Mouse (Mus musculus) adrenal gland, adult 18-20 months (tissue): Measurements from ENCODE around the gene Phyhd1. TPM values are rescaled to one million over a fixed set of nuclear protein-coding genes. Genes with fewer than 3 reads are reported as not detected.

Source experiments
- DNase-seq, 2 experiments: peaks; one replicate each; pipeline ENCODE4 v3.0.0; 2021 to 2022; ENCODE audit warnings: low spot score in 2 of 2
- total RNA-seq, 2 experiments: library from RNA; stranded (reverse); gene quantifications; 1 replicate in 1 of 2; 2 replicates in 1 of 2; pipeline ENCODE4 v1.2.3; 2021

Phyhd1 gene
- total RNA-seq, 2 experiments from 2014 or later = 13.6 to 18.0 TPM

DNA sequence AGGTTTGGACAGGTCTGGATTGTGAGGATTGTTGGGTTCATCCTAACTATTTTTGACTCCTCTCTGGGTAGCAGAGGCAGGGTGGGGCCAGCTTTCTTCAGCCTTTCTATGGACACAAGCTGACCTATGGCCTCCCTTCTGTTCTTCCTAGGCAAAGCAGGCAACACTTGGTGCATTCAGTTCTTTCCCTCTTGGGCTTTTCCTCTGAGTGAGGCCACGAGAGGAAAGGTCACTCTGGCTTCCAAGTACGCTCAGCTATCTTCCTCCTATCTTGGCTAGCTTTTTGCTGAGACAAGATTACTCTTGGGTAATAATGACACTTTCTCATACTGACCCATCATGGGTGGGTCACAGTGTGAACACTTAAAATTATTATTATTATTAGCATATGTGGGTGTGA, 17.2 kb downstream of the Phyhd1 start:
- DNase-seq = no peak

DNA sequence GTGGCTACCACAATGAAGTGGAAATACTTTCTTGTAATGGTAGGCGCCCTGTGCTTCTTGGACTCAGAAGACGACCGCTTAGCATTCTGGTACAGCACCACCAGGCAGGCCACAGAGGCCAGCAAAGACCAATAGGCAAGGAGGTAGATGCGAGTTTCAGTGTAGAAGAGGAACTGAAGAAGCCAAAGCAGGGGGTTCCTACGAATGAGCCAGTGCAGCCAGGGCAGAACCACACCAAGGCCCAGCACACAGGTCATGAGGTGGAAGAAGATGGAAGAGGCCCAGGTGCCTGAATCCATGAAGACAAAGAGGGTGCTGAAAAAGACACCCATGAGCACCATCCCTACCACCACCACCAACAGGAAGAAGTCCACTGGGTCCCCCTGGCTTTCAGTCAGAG, 19.0 kb downstream of the Phyhd1 start:
- DNase-seq = no peak

- DNase-seq = no peak
Observed at GRCm38 (mm10) chr2:30285416-30286181, 19.6 kb downstream of the Phyhd1 start.

- DNase-seq = peak; percentile 98 to 99
Observed at GRCm38 (mm10) chr2:30286192-30287026, 20.4 kb downstream of the Phyhd1 start, which contains the start of the genes Dolk and Nup188. Dolk (minus strand) TSS chr2:30286334. Nup188 (plus strand) TSS chr2:30286397.

DNA sequence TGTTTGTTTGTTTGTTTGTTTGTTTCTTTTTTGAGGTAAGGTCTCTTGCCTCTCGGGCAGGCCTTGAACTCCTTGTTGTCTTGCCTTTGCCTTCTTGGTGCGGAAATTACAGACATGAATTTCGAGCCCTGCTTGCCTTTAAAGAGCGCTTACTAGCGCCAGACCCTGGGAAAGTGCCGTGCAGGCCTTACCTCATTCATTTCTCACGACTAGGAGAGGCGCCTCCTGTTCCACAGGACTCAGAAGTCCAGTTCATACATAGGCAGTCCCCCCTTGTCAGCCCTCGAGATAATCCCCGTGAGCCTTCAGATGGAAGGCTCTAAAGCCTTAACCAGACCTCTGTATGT, 21.0 kb downstream of the Phyhd1 start:
- DNase-seq = no peak

GRCm38 (mm10) chr2:30299525-30299924, 33.5 kb downstream of the Phyhd1 start:
- DNase-seq = no peak

DNA sequence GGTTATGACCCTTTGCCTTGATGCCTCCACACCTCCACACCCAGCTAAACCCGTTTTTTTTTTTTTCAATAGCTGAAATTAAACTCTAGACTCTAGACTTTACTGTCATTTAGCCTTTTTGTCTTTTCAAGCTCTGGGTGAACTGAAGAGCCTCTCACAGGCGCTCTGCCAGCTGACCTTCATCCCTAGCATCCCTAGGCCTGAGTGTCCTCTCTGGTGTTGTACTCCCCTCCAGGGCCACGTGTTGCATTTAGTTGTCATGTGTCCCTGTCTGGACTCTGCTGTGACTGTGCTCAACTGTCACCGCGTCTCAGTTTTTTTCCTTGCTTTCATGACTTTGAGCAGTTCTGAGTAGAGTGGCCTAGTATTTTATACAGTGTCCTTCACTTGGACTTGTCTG, 34.0 kb downstream of the Phyhd1 start:
- no peak for DNase-seq

- DNase-seq = no peak
Observed at GRCm38 (mm10) chr2:30306087-30306486, 40.1 kb downstream of the Phyhd1 start.

GRCm38 (mm10) chr2:30309351-30309750, 43.3 kb downstream of the Phyhd1 start:
- DNase-seq = no peak

GRCm38 (mm10) chr2:30311481-30311880, 45.5 kb downstream of the Phyhd1 start:
- DNase-seq = no peak

DNA sequence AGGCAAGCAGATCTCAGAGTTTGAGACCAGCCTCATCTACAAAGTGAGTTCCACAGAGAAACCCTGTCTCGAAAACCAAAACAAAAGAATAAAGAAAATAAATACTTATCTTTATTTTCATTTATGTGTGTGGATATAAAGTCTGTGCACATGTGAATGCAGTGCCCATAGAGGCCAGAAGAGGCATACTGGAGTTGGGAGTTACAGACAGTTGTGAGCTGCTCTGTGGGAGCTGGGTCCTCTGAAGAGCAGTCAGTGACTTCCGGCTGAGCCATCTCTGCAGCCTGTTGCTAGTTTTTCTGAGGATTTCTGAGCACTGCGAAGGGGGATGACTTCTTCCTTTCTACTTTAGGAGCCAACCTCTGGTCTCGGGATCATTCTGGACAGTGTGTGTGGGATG, 50.1 kb downstream of the Phyhd1 start:
- no peak for DNase-seq

DNA sequence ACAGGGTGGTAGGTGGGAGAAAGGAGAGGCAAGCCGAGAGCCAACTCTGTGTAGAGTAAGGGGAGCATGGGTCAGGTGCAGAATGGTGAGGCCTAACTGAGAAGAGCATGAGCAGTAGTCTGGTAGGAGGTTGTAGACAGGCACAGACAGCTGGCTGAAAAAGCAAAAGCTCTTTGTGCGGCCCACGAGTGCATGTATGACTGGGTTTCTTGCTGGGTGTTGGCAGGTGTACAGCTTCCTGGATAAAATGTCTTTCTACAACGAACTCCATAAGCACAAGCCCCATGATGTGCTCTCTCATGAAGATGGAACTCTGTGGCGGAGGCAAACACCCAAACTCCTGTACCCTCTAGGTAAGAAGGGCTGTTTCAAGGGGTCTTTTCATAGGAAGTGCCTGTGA, 51.0 kb downstream of the Phyhd1 start:
- no peak for DNase-seq

- DNase-seq = no peak
Observed at GRCm38 (mm10) chr2:30319260-30319659, 53.3 kb downstream of the Phyhd1 start.

DNA sequence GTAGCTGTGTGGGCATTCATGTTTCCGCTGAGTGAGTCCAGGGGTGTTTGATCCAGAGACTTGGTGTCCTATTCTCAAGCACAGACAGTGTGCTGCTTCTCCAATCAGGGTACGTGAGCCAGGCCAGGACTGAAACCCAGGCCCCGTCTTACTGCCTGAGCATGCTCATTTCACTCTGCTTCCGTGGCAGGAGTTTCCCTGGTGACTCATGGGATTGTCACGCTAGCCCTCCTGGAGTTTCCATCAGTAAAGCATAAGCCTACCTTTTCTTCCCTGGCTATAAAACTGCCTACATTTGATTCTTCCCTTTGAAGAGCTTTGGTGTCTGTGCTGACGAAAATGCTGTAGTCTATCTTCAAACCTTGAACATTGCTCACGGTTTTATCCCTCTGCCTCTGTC, 57.1 kb downstream of the Phyhd1 start:
- no peak for DNase-seq

DNA sequence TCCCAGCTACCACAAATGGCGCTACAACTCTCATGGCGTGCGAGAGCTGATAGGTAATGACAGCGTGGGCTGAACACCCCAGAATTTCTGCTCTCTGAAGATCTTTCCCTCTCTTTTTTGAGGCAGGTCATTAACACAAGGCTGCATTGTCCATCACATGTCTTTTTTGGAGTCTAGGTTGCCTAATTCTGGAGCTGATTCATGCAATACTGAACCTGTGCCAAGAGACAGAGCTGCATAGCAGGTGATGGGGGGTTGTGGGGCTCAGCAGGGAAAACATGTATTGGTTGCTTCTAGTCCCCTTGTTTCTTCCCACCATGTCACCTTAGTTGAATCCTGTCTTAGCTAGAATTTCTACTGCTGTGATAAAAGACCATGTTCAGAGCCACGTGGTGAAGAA, 59.3 kb downstream of the Phyhd1 start:
- no peak for DNase-seq

- no peak for DNase-seq
Observed at GRCm38 (mm10) chr2:30327276-30327675, 61.3 kb downstream of the Phyhd1 start.

DNA sequence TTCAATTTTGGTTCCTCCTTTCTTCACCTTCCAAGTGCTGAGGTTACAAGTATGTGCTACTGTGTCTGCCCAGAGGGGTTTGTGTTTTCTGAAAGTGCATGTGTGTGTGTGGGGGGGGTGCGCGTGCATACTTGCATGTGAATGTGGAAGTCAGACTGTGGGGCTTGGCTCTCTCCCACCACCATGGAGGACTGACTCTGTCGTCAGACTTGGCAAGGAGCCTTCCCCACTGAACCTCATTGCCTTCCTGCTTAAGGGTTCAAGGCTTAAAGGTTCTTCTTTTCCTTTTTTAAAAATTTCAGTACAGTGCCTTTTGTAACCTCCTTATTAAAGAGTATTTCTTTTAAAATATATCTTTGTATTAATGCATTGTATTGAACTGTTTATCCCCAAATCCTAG, 62.8 kb downstream of the Phyhd1 start:
- no peak for DNase-seq

Other genes starting within 250 kb of the Phyhd1 start
- gene Wdr34, start 217.3 kb upstream of the Phyhd1 start, total RNA-seq = 10 to 100 TPM; 15.9 to 18.3 TPM
- gene Set, start 208.8 kb upstream of the Phyhd1 start, total RNA-seq = 100 to 1,000 TPM; 210 to 272 TPM
- 1 to 10 TPM; 5.6 to 6.2 TPM for gene Pkn3, start 188.5 kb upstream of the Phyhd1 start, total RNA-seq
- gene Zdhhc12, start 172.6 kb upstream of the Phyhd1 start, total RNA-seq = 10 to 100 TPM in 1 of 2 experiments, 1 to 10 TPM in 1; 9.7 to 15.6 TPM
- gene Zer1, start 141.6 kb upstream of the Phyhd1 start, total RNA-seq = 10 to 100 TPM; 31.6 to 40.4 TPM
- 10 to 100 TPM; 38.5 to 53.2 TPM for gene Tbc1d13, start 132.5 kb upstream of the Phyhd1 start, total RNA-seq
- 10 to 100 TPM; 34.0 to 40.6 TPM for gene Endog, start 94.7 kb upstream of the Phyhd1 start, total RNA-seq
- gene Spout1, start 87.7 kb upstream of the Phyhd1 start, total RNA-seq = 10 to 100 TPM; 21.1 to 25.4 TPM
- 10 to 100 TPM; 18.2 to 26.3 TPM for gene Kyat1, start 60.4 kb upstream of the Phyhd1 start, total RNA-seq
- 10 to 100 TPM; 61.9 to 64.7 TPM for gene Lrrc8a, start 28.5 kb upstream of the Phyhd1 start, total RNA-seq
- 1 to 10 TPM; 1.4 to 2.3 TPM for gene Gm28035, start 25.6 kb upstream of the Phyhd1 start, total RNA-seq
- gene Gm28038, start 14.8 kb downstream of the Phyhd1 start, total RNA-seq = not detected
- gene Dolk, start 20.1 kb downstream of the Phyhd1 start, total RNA-seq = 10 to 100 TPM; 40.8 to 41.6 TPM
- gene Nup188, start 20.2 kb downstream of the Phyhd1 start, total RNA-seq = 10 to 100 TPM; 29.6 to 30.3 TPM
- 10 to 100 TPM; 88.6 to 92.1 TPM for gene Sh3glb2, start 93.1 kb downstream of the Phyhd1 start, total RNA-seq
- 100 to 1,000 TPM in 1 of 2 experiments, 10 to 100 TPM in 1; 83.1 to 102 TPM for gene Miga2, start 98.0 kb downstream of the Phyhd1 start, total RNA-seq
- gene Dolpp1, start 126.1 kb downstream of the Phyhd1 start, total RNA-seq = 10 to 100 TPM; 13.2 to 15.2 TPM
- 100 to 1,000 TPM; 175 to 243 TPM for gene Crat, start 149.6 kb downstream of the Phyhd1 start, total RNA-seq
- gene Ptpa, start 149.8 kb downstream of the Phyhd1 start, total RNA-seq = 100 to 1,000 TPM; 134 to 138 TPM
- gene Ier5l, start 208.0 kb downstream of the Phyhd1 start, total RNA-seq = 1 to 10 TPM; 3.1 to 5.1 TPM